Mouse (Mus musculus): ENCODE measurements at regions not wholly inside any gene's neighbourhood (a gene's known extent, or its start where the extent isn't known, plus 50 kb on each side); places are given as distances from the start of the nearest gene placed in this dataset.

GRCm38 (mm10) chr7:138719115-138719514, 126.8 kb upstream of the Ppp2r2d start:
- no peak for TF ChIP-seq CTCF (IDR thresholded peaks at IDR 0.05; ENCODE audit: extremely low read depth, insufficient read depth, low read length)
- no peak for TF ChIP-seq POLR2A (IDR thresholded peaks at IDR 0.05; ENCODE audit: extremely low read depth, insufficient read depth, low read length)
